Mouse (Mus musculus): Measurements from ENCODE around the gene Gli3.

DNA sequence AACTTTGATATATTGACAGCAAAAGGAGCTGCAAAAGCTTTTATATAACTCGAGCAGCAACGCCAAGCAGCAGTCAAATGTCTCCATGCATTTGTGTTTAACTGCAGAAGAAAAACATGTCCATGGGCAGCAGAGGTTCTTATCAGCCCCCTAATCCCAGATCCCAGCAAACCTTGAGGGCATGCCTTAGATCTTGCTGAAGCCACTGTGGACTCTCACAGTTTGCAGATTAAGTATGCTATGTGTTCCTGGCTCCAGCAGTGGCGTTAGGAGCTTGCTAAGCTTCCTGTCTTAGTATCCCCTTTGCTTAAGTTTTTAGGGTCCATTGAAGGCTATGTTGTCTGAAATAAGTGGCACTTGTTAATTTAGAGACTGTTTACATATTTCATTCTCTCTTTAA, 4.4 kb downstream of the Gli3 start:
- TF ChIP-seq POLR2A (IDR thresholded peaks at IDR 0.05; ENCODE audit: insufficient read depth, low read length) (no peak), CTCF (IDR thresholded peaks at IDR 0.05; ENCODE audit: low read depth, low read length) (no peak), EP300 (IDR thresholded peaks at IDR 0.05; ENCODE audit: insufficient read depth, low read depth, low read length) (no peak)
